Mouse (Mus musculus) gastrocnemius, adult 2 months (tissue): ENCODE data around the gene Col15a1. TPM values are rescaled to one million over a fixed set of nuclear protein-coding genes. Genes with fewer than 3 reads are reported as not detected.
A peak's percentile ranks its signal among the peaks of the same experiment; 100 is the strongest.

ENCODE experiments used
- DNase-seq: peaks from one replicate; pipeline ENCODE4 v3.0.0; 2022
- H3K27ac ChIP-seq: fragments of 200-600 bp; 2 replicates; pipeline ENCODE4 v1.8.1; 2022; ENCODE audit warnings: mild to moderate bottlenecking
- H3K4me3 ChIP-seq: fragments of 200-600 bp; 2 replicates; pipeline ENCODE4 v1.8.1; 2022; ENCODE audit warnings: mild to moderate bottlenecking, moderate library complexity
- CTCF ChIP-seq: fragments of 200-600 bp; IDR thresholded peaks from 2 replicates; pipeline ENCODE4 v1.8.1; 2022; ENCODE audit warnings: antibody characterized with exemption, mild to moderate bottlenecking, moderate library complexity
- intact Hi-C: fragments of 180-260 bp; cut with DNase I; formaldehyde crosslinking; loops from one replicate; pipeline ENCODE4 v1.15.1; 2025
- long read RNA-seq, 2 experiments: library from polyadenylated mRNA; stranded (forward); transcript quantifications; one replicate each; pipeline ENCODE4 v2.0.0; 2021
- total RNA-seq, 2 experiments: library from RNA; stranded (reverse); gene quantifications; 2 replicates each; pipeline ENCODE4 v1.2.3; 2021

The Col15a1 gene
- total RNA-seq: 10 to 100 TPM; 19.5 to 37.8 TPM
- long read RNA-seq, experiment 1, full-length matches to known transcripts: 3 of 6 reads
- long read RNA-seq, experiment 1, partial matches to known transcripts: 2 of 6 reads
- long read RNA-seq, experiment 1, other reads (novel, unspliced or antisense): 1 of 6 reads
- long read RNA-seq, experiment 2, full-length matches to known transcripts: 3 of 3 reads
- long read RNA-seq, experiment 2, partial matches to known transcripts: 0 of 3 reads
- long read RNA-seq, experiment 2, other reads (novel, unspliced or antisense): 0 of 3 reads

DNA sequence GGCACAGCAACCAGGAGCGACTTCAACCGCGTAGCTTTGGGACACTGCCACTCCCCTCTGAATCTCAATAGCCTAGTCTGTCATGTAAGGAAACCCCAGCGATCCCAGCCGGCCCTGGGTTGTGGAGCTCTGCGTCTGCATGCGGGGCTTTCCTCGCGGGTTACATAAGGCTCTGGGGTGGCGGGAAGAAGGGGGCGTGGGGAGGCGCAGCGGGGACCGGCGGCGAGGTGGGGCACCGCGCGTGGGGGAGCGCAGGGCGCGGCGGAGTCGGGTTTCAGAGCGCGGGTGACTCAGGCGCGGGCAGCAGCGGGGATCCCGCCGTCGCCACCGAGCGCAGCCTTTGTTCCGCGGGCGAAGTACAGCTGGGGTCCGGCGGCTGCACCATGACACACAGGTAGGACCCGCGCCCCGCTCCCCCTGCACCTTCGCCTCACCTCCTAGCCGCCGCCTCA lies at the start of gene Col15a1:
Col15a1 (plus strand) TSS at position 193 of the 452 bp plus-strand sequence.
- peak; percentile 57 for DNase-seq
- peak within 1 kb of the TSS; percentile 80 for H3K4me3 ChIP-seq
- intact Hi-C loops: no loop called here
- TF ChIP-seq CTCF: no peak
- H3K27ac ChIP-seq: peak within 1 kb of the TSS; percentile 84

- no peak for TF ChIP-seq CTCF
- intact Hi-C loops: no loop called here
- no peak for DNase-seq
- H3K27ac ChIP-seq: no peak overlapping the region
- no peak overlapping the region for H3K4me3 ChIP-seq
These were observed 46.7 kb upstream of the Col15a1 start for GRCm38 (mm10) chr4:47161103-47161755.

DNA sequence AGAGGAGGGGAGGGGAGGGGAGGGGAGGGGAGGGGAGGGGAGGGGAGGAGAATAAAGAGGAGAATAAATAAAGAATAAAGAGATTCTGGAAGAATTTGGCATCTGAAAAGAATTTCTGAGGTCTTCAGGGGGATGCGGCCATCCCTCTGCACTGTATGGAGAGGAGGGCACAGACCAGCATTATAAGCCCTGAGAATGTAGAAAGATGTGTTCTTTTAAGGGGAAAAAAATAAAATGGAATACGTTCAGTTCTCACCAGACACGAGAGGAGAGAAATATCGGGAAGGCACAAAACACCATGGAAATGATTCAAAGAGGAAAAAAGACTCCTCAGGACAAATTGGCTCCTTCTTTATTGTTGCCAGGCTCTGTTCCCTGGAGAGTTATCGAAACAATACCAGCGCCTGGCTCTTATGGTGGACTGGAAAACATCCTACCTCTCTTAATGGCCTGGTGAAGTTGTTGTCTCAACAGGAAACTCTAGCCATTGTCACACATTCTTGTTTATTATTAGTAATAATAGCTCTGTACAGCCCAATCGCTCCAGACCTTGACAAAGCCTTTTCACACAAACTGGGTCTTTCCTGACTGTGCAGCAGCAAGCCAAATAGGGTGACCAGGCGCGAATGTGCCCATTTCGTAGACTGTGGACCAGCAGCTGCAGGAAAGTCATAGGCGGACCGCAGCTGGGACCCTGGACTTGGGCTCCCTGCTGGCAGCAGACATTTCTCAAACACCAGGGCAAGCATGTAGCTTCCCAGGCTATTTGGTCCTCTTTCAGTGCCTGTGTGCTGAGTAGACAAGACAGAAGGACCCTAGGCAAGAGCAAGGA lies 46.0 kb upstream of the Col15a1 start:
- Histone ChIP-seq H3K4me3 (no peak overlapping the region), H3K27ac (peak overlapping the region; percentile 5; the same call in 1 of the 2 replicates)
- intact Hi-C loops: no loop called here
- TF ChIP-seq CTCF: no peak
- no peak for DNase-seq

DNA sequence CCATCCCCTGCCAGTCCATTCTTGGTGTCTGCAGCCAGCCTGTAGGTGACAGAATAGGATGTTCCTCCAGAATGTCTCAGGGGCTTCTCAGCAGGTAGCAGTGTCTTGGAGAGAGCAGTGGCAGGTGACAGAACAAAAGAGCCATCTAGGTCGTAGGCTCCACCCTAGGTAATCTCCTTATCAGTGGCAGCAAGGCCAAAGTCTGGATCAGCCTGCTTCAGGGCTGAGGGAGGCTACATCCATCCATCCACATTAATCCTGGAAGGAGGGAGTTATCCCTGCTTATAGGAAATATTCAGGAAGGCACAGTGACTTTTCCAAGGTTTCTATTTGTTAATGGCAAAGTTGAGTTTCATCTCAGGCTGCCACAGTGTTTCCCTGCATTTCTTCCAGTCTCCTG lies 35.6 kb upstream of the Col15a1 start:
- intact Hi-C loops: no loop called here
- Histone ChIP-seq H3K4me3 (no peak overlapping the region), H3K27ac (no peak overlapping the region)
- no peak for DNase-seq
- no peak for TF ChIP-seq CTCF

GRCm38 (mm10) chr4:47177101-47177500 lies 30.9 kb upstream of the Col15a1 start:
- TF ChIP-seq CTCF: no peak
- H3K4me3 ChIP-seq: no peak overlapping the region
- peak overlapping the region; percentile 65 for H3K27ac ChIP-seq
- intact Hi-C loops: no loop called here
- DNase-seq: no peak

- peak overlapping the region; percentile 65 for H3K27ac ChIP-seq
- peak; percentile 54 for DNase-seq
- intact Hi-C loops: no loop called here
- no peak for TF ChIP-seq CTCF
- no peak overlapping the region for H3K4me3 ChIP-seq
These were observed 29.6 kb upstream of the Col15a1 start for GRCm38 (mm10) chr4:47178261-47178961.

DNA sequence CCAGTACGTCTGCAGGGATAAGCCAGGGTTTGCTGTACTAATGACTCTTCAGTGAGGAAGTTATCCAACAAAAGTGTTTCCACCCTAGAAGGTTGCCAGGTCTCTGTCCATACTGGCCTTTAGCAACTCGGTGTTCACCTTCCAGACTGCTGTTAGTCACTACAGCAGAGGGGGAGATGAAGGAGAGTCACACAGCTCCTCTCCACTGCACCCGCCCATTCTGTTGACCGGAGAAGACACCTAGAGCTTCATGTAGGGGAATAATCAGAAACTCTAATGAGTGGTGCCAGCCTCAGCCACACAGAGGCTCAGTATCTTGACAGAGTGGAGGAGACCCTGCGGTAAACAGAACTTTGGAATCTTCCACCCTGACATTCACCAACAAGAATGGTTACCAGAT lies 28.4 kb upstream of the Col15a1 start:
- DNase-seq: no peak
- intact Hi-C loops: no loop called here
- H3K27ac ChIP-seq: peak overlapping the region; percentile 35; the same call in 1 of the 2 replicates
- H3K4me3 ChIP-seq: no peak overlapping the region
- no peak for TF ChIP-seq CTCF

DNA sequence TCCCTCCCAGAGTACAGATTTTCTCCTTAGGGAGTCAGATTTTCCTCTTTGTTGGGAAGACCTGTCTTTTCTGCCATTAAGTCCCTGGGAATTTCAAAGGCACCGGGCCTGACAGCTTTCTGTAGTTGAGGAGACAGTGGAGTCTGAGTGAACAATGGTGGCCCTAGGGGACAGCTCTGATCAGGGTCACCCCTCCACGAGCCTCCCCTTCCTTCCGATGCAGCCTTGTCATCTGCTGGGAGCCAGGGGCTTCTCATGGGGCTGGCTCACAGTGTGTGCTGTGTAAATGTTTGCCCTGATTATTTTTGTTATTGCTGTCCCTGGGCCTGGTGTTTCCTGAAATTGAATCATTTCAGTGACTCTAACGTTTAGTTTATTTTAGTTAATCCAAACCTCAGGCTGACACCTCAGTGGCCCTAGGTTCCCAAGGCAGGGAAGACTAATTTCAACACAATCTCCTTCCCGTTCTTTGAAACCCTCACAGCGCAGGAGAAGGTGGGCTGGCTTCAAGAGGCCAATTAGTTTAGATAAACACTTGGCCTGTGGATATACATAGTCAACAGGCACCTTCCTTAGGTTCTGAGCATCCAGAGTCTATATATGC lies 23.8 kb upstream of the Col15a1 start:
- no peak for DNase-seq
- H3K27ac ChIP-seq: no peak overlapping the region
- H3K4me3 ChIP-seq: no peak overlapping the region
- TF ChIP-seq CTCF: no peak
- intact Hi-C loops: no loop called here

DNA sequence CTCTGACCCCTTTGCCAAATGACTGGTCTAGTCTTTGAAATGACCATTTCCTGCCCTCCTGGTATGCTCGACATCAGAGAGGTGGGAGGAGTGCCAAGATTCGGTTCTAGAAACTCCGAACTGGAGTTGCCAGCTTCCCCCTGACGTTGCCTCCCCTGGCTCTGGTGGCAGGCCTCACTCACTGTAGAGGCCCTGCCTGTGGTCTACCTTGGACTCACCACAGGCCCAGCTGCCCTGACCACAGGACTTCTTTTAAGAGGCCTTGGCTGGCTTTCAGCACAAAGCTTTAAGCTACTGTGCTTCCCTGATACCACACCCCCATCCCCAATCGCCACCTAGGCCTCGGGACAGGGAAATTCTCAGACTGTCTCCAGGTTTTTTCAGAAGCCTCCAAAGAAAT lies 21.4 kb upstream of the Col15a1 start:
- no peak for DNase-seq
- intact Hi-C loops: no loop called here
- Histone ChIP-seq H3K27ac (no peak overlapping the region), H3K4me3 (no peak overlapping the region)
- no peak for TF ChIP-seq CTCF

DNA sequence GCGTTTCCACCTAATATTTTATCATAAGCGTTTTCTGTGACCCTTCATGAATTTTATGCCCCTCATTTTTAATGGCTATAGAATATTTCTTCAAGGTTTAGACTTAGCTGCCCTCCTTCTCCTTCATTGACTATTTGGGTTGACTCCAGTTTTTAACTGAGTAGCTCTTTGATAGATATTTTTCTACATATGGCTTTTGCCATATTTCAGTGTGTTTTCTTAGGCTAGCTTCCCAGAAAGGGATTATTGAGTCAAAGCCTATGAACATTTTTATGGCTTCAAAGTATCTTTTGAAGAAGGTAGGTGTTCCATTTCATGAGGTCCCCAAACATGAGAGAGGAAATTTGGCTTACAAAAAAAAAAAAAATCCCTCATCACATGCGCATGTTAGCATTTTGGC lies 11.8 kb upstream of the Col15a1 start:
- Histone ChIP-seq H3K27ac (no peak overlapping the region), H3K4me3 (no peak overlapping the region)
- DNase-seq: no peak
- intact Hi-C loops: no loop called here
- no peak for TF ChIP-seq CTCF

DNA sequence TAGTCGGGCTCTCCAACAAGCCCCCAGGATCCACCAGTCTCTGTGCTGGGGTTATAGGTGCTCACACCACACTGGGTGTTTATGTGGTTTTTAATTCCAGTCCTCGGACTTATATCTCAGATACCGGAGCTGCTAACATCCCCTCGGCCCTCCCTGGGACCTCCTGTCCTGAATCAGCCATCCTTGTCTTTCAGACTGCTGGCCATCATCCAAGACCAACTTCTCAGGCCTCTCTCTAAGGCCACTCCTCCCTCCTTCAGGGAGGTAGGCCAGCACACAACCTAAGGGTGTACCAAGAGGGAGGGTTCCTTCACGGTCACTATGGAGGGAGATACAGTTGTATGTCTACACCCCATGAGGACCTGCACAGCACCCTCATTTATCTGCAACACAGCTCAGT lies 4.3 kb upstream of the Col15a1 start:
- no peak overlapping the region for H3K4me3 ChIP-seq
- no peak overlapping the region for H3K27ac ChIP-seq
- intact Hi-C loops: no loop called here
- TF ChIP-seq CTCF: no peak
- DNase-seq: no peak

DNA sequence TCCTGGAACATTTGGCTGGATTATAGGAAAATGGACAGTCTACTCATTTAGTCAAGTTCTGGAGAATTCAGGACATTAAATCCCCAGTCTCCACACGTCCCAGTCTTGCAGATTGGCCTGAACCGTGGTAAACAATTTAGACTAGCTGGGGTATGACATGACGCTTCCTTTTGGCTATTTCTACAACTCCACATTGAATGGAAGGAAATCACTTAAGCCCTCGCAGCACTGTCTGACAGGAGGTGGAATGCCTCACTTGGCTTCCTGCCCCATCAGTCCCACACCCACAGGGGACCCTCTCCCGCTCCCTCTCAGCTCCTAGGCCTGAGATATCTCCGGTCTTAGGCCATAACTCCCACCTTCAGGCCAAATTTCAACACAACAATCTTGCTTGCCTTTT lies 2.1 kb upstream of the Col15a1 start:
- no peak overlapping the region for H3K4me3 ChIP-seq
- DNase-seq: no peak
- no peak for TF ChIP-seq CTCF
- intact Hi-C loops: no loop called here
- H3K27ac ChIP-seq: peak overlapping the region; percentile 8; the same call in 1 of the 2 replicates
